Mouse (Mus musculus) naive thymus-derived CD4-positive, alpha-beta T cell, adult 2 months (primary cell): ENCODE results near the gene Zfp626.
A peak's percentile ranks its signal among the peaks of the same experiment; 100 is the strongest.
"Not testable (repeated sequence)": the region's sequence is repeated elsewhere in the genome, so short reads cannot be mapped to it uniquely, and the experiment has no call there.

Experiments
- DNase-seq: peaks from one replicate; pipeline ENCODE4 v3.0.0-alpha.2; 2011; ENCODE audit warnings: low read depth

Gene Zfp626

GRCm38 (mm10) chr7:27806896-27807295 is at the start of gene Zfp626:
Zfp626 (plus strand) TSS chr7:27807196.
- not testable (repeated sequence) for DNase-seq

DNA sequence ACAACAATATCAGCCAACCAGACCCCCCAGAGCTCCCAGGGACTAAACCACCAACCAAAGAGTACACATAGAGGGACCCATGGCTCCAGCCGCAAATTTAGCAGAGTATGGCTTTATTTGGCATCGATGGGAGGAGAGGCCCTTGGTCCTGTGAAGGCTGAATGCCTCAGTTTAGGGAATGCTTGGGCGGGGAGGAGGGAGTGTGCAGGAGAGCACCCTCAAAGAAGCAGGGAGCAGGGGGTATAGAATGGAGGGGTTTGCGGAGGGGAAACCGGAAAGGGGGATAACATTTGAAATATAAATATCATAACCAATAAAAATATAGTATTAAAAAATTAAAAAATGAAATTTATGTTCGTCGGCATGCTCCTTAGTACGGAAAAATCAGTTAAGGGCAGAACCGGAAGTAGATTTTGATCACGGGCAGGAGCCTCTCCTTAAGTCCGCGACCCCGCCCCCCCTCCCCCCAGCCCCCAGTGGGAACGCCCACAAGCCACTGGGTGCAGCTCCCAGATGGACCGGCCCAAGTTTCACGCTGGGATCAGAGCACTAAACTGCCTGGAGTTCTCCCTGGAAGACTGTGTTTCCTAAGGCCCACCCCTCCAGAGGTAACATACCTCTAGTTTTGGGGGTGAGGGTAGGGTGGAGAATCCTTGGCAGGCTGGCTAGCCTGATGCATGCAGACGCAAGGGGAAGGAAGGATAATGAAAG is 41.7 kb upstream of the Zfp626 start:
- no peak for DNase-seq

DNA sequence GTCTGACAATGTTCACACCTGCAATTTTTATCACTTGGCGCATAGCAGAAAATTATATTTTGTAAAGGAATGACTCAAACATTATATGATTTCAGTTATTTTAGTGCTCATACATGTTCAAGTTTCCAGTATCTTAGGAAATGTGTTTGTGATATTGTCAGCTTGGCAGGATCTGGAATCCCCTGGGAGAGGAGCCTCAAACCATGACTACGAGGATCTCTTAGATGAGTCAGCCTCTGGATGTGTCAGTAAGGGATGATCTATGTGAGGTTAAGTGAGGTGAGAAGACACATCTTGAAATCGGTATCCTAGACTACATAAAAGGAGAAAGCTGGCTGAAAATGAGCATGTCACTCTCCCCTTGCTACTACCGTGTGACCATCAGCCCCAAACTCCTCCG is 17.7 kb upstream of the Zfp626 start:
- DNase-seq = no peak

DNA sequence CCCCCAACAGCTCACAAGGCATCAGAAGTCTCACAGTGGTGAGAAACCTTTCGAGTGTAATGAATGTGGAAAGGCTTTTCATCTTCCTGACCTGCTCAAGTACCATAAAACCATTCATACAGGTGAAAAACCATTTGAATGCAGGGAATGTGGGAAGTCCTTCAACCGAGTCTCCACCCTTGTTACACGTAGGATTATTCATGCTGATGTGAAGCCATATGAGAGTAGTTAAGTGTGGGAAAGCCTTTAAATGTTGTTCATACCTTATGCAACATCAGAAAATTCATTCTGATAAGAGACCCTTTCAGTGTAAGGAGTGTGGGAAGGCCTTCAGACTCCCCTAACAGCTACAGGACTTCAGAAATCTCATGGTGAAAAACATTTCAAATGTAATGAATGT is 13.1 kb upstream of the Zfp626 start:
- not testable (repeated sequence) for DNase-seq

DNA sequence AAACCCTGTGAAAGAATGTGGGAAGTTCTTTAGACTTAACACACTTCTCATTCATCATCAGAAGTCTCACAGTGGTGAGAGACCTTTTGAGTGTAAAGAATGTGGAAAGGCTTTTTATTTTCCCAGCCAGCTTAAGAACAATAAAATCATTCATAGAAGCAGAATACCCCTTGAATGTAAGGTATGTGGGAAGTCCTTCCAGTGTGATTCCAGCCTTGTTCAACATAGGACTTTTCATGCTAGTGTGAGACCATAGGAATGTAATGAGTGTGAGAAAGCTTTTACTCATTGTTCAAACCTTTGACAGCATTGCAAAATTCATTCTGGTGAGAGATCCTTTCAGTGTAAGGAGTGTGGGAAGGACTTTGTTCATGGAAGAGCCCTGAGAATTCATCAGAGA is 12.4 kb upstream of the Zfp626 start:
- no peak for DNase-seq

- no peak for DNase-seq
These were observed 8.8 kb upstream of the Zfp626 start for GRCm38 (mm10) chr7:27797906-27798811.

- peak; percentile 15 for DNase-seq
These were observed 5.9 kb upstream of the Zfp626 start for GRCm38 (mm10) chr7:27801137-27801536.

GRCm38 (mm10) chr7:27802986-27803385 is 4.0 kb upstream of the Zfp626 start:
- DNase-seq = no peak

GRCm38 (mm10) chr7:27804297-27805030 is 2.5 kb upstream of the Zfp626 start:
- peak; percentile 69 for DNase-seq

GRCm38 (mm10) chr7:27807305-27807704 is 309 bp downstream of the Zfp626 start:
- DNase-seq = not testable (repeated sequence)

DNA sequence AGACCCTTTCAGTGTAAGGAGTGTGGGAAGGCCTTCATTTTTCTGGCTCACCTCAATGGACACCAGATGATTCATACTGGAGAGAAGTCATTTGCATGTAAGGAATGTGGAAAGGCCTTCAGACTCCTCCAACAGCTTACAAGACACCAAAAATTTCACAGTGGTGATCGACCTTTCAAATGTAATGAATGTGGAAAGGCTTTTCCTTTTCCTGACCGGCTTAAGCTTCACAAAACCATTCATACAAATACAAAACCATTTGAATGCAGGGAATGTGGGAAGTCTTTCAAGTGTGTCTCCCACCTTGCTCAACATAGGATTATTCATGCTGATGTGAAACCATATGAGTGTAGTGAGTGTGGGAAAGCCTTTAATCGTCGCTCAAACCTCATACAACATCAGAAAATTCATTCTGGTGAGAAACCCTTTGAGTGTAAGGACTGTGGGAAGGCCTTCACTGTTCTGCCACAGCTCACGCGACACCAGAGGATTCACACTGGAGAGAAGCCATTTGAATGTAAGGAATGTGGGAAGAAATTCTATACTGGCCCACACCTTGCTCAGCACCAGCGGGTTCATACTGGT is 11.6 kb downstream of the Zfp626 start:
- no peak for DNase-seq

DNA sequence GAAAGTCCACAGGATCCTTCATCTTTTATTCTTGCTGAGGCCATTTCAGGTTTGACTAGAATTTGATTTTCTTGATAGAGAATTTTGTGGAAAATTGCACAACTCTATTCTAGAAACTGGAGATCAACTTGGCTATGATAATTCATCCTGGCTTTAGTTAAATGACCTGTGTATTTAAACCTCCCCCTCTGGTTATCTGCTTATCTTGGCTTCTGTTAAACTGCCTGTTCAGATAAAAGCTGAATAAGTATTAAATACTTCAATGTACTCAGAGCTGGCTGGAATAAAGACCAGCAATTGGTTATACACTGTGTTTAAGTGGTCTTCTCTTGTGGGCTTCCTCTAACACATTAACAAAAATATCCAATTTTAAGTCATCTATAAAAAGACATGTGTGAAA is 15.6 kb downstream of the Zfp626 start:
- DNase-seq = no peak

DNA sequence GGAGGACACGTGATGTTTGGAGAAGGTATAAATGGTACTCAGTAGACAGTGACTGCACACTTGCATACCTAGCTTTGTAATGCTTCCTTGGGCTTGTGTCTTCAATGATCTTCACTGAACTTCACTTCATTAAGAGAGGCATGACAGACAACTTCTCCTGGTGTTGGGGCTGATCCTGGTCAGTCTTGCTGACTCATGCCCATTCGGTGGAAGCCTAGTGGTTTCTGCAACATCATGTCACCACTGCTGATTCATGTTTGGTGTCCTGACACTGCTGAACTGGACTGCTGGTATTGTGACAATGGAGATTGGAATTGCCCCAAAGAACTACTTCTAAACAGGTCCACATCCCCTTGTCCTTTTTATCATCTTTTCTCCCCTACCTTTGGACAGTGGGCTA is 27.1 kb downstream of the Zfp626 start:
- DNase-seq = no peak

- no peak for DNase-seq
These were observed 30.9 kb downstream of the Zfp626 start for GRCm38 (mm10) chr7:27837896-27838295.

GRCm38 (mm10) chr7:27838323-27839249 is 31.6 kb downstream of the Zfp626 start, which contains the start of gene Zfp59:
Zfp59 (plus strand) TSS chr7:27838607.
- DNase-seq = peak; percentile 81

DNA sequence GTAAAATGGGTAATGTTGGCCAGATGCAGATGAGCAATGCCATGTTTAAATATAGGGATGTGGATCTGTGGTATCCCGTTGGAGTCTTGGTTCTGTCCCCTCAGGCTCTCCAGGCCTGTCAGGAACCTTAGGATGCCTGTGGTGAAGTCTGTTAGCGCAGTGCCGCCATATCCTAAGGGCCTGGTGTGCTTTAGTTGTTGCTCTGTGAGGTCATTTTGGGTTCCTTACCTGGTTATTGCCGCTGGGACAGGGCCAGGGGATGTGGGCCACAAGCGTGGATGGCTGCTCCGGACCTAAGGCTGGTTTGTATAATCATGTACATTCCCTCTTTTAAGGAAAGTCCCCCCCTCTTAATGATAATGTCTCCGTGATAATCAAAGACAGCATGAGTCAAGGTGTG is 32.6 kb downstream of the Zfp626 start:
- no peak for DNase-seq

- DNase-seq = no peak
These were observed 33.1 kb downstream of the Zfp626 start for GRCm38 (mm10) chr7:27840104-27840503.

- DNase-seq = no peak
These were observed 50.2 kb downstream of the Zfp626 start, which contains the start of gene Zfp607a for GRCm38 (mm10) chr7:27857227-27857626. Zfp607a (plus strand) TSS chr7:27857527.

DNA sequence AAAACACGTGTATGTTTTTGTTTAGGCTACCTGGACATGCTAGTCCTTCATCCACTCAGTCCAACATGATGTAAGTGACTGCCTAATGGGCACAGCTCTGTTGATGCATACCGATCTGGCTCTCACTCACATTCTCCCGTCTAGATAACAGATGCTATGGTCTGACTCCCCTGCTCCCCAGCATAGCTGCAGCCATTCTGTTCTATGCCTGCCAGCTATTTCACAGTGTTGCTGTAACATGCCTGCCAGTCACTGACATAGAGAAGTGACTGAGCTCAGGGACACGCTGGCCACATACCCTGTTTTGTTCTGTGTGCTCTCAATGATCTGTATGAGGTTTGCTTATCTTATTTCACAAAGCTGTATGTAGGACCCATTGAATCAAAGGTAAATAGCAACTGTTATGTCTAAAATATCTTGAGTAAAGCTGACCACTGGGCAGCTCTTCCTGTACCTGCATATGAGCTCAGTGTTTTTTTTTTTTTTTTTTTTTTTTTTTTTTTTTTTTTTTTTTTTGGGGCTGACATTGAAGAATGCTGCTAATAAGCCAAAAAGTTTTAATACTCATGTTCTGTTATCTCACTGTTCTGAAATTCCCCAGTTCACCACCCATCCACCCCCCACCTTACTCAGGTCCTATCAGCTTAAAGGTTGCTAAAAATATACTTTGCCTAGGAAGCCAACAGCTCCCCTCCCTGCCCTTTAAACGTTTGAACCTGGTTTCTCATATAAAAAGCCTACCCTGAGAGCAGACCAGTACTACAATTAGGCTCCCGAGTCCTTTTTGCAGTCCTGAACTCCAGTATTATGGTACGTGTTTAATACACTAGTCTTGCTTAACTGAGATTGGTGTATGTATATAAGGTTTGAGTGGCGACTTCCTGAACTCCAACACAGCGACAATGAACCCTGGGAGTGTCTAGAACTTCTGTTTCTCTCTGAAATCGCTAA is 52.6 kb downstream of the Zfp626 start:
- peak; percentile 14 for DNase-seq
